Comparison of ENCODE assay signal across 30 mouse cellular contexts in genomic region chr7:139445621-139446020, GRCm38 (mm10). TPM values are rescaled to one million over a fixed set of nuclear protein-coding genes. Genes with fewer than 3 reads are reported as not detected.
DNase-seq lines count a peak whose midpoint lies in the region; ATAC-seq lines count a peak whose summit lies in the region.
"Had no signal": no experiment of that assay in that cellular context is flagged by ENCODE, and none has a peak within 500 bp of the region (broad histone marks: within the 10 kb centered on the region; RNA-seq: fewer than 3 reads in every experiment).

No protein-coding gene starts in this region.

- H3K4me1 ChIP-seq in heart, embryonic 10.5 days, result peaks cover 62% of the 10 kb centered on the region

- no peak overlapping the region for H3K27ac ChIP-seq in heart, embryonic 10.5 days
- H3K27ac ChIP-seq: hindbrain, embryonic 14.5 days; left cerebral cortex, adult 2 months; liver, embryonic 14.5 days; macrophage; midbrain, embryonic 10.5 days; midbrain, embryonic 15.5 days; neural tube, embryonic 15.5 days had no signal

- no peaks in the 10 kb centered on the region for H3K9me3 ChIP-seq in heart, embryonic 10.5 days
- H3K9me3 ChIP-seq: midbrain, embryonic 10.5 days; midbrain, embryonic 15.5 days; neural tube, embryonic 15.5 days had no signal

- no peak for ATAC-seq in granulocyte monocyte progenitor cell, adult 5-6 weeks (replicated peaks; ENCODE audit: poor library complexity, severe bottlenecking)
- ATAC-seq: activated CD4-positive, CD25-positive, alpha-beta regulatory T cell, adult 4 months; forebrain, embryonic 14.5 days; intestine, postnatal 0 days; midbrain, embryonic 15.5 days had no signal

- H3K36me3 ChIP-seq in heart, embryonic 10.5 days, result peaks cover 7% of the 10 kb centered on the region; the same call in 1 of the 2 replicates
- H3K36me3 ChIP-seq: midbrain, embryonic 10.5 days; midbrain, embryonic 15.5 days; neural tube, embryonic 15.5 days had no signal

- WGBS in heart, embryonic 10.5 days, result 63% methylated on average over 8 of the region's 8 CpGs

- no peak overlapping the region for H3K4me3 ChIP-seq in heart, embryonic 10.5 days
- H3K4me3 ChIP-seq: left cerebral cortex, adult 2 months; midbrain, embryonic 10.5 days; midbrain, embryonic 15.5 days; neural tube, embryonic 15.5 days had no signal

- DNase-seq in cerebellum, adult 9-11 months, result peak; percentile 18
- no peak for DNase-seq in cerebellum, adult 11 months
- peak; percentile 61 for DNase-seq in heart, embryonic 10.5 days (ENCODE audit: low spot score)
- no peak for DNase-seq in heart, adult 8-10 months (ENCODE audit: low spot score)
- peak; percentile 31 for DNase-seq in thymus, postnatal 4 days
- DNase-seq in thymus, postnatal 14 days, result no peak
- DNase-seq in retina, postnatal 1 day, result peak; percentile 61
- DNase-seq: adrenal gland, adult 2 months; cerebellum, adult 8-10 months; cerebellum, postnatal 36 days; gastrocnemius, postnatal 36 days; kidney, adult 9 months; kidney, postnatal 10 days; lung, adult 2 months; lung, postnatal 10 days; right cerebral cortex, adult 18-20 months; spleen, adult 18-20 months; thymus, postnatal 25 days had no signal

- no peaks in the 10 kb centered on the region for H3K27me3 ChIP-seq in heart, embryonic 10.5 days (ENCODE audit: insufficient read depth, poor library complexity, severe bottlenecking)
- H3K27me3 ChIP-seq: CH12.LX; midbrain, embryonic 15.5 days; neural tube, embryonic 15.5 days had no signal

RNA-seq across cellular contexts. Expression of gene Inpp5a, which starts 56.7 kb away (rescaled TPM):
- polyA plus RNA-seq in heart, embryonic 10.5 days (2016; fragmentation: Nextera tagmentation; extraction: Ambion mirVana), result 46.9 and 60.9 TPM in 2 replicates
- 100 to 1,000 TPM; 291 to 307 (median 299) TPM for total RNA-seq in heart, adult 8-10 months (2022)
- 7.9 and 10.2 TPM in 2 replicates for total RNA-seq in granulocyte monocyte progenitor cell, adult 5-6 weeks (2014; fragmentation: Nextera tagmentation)
- 5.5 and 11.6 TPM in 2 replicates for total RNA-seq in granulocyte monocyte progenitor cell, adult 5-6 weeks (2017)

Comparison
In these comparisons a context has a peak if more than half of its experiments do, and no peak if none do; other contexts are left out.
1. DNase-seq: peak in cerebellum, adult 9-11 months (single experiment), heart, embryonic 10.5 days (single experiment), thymus, postnatal 4 days (single experiment) and retina, postnatal 1 day (single experiment); none in cerebellum, adult 11 months (single experiment), heart, adult 8-10 months (single experiment) and thymus, postnatal 14 days (single experiment).
2. RNA of gene Inpp5a, which starts 56.7 kb away (total RNA-seq): 291 to 307 TPM in heart, adult 8-10 months; 5.5 to 11.6 TPM in granulocyte monocyte progenitor cell, adult 5-6 weeks; every median in the first group is over 10 times any median in the second.